Mouse (Mus musculus): Measurements from ENCODE around the gene Tmem41b. TPM values are rescaled to one million over a fixed set of nuclear protein-coding genes. Genes with fewer than 3 reads are reported as not detected.

Gene Tmem41b
- polyA plus RNA-seq, 1 experiment from 2014 or later = 62.6 TPM

Other genes starting within 250 kb of the Tmem41b start
- 125 and 134 TPM in 2 replicates for gene Tmem9b, start 234.1 kb downstream of the Tmem41b start, polyA plus RNA-seq (2015; fragmentation: Nextera tagmentation; extraction: Ambion mirVana)
- 12.7 and 14.1 TPM in 2 replicates for gene Nrip3, start 204.9 kb downstream of the Tmem41b start, polyA plus RNA-seq (2015; fragmentation: Nextera tagmentation; extraction: Ambion mirVana)
- gene Scube2, start 121.2 kb downstream of the Tmem41b start, polyA plus RNA-seq (2015; fragmentation: Nextera tagmentation; extraction: Ambion mirVana) = 3.2 and 3.5 TPM in 2 replicates
- gene Dennd5a, start 26.5 kb downstream of the Tmem41b start, polyA plus RNA-seq (2015; fragmentation: Nextera tagmentation; extraction: Ambion mirVana) = 34.4 and 39.2 TPM in 2 replicates
- gene Ipo7, start 31.3 kb upstream of the Tmem41b start, polyA plus RNA-seq (2015; fragmentation: Nextera tagmentation; extraction: Ambion mirVana) = 43.6 and 44.8 TPM in 2 replicates
- 12.6 and 14.4 TPM in 2 replicates for gene Zfp143, start 74.3 kb upstream of the Tmem41b start, polyA plus RNA-seq (2015; fragmentation: Nextera tagmentation; extraction: Ambion mirVana)
- gene Wee1, start 135.1 kb upstream of the Tmem41b start, polyA plus RNA-seq (2015; fragmentation: Nextera tagmentation; extraction: Ambion mirVana) = 5.4 and 8.6 TPM in 2 replicates
- 11.9 and 17.2 TPM in 2 replicates for gene Swap70, start 234.8 kb upstream of the Tmem41b start, polyA plus RNA-seq (2015; fragmentation: Nextera tagmentation; extraction: Ambion mirVana)

Data from neural tube, embryonic 15.5 days (tissue).